Mouse (Mus musculus) inflammation-experienced regulatory T-cells, adult 6 months (primary cell): Measurements from ENCODE around the gene Prr3. TPM values are rescaled to one million over a fixed set of nuclear protein-coding genes. Genes with fewer than 3 reads are reported as not detected.
"Not testable (repeated sequence)": the region's sequence is repeated elsewhere in the genome, so short reads cannot be mapped to it uniquely, and the experiment has no call there.

Experiments used
- ATAC-seq: one replicate; pipeline ENCODE4 v1.8.0; 2017
- polyA plus RNA-seq, 3 experiments: library from polyadenylated mRNA; unstranded; fragments of 100-300 nt; shearing (Covaris generic); gene quantifications; one replicate each; pipeline ENCODE4 v1.2.1; 2017

The Prr3 gene
- polyA plus RNA-seq, 3 experiments from 2014 or later = 13.8 to 22.0 (median 19.8) TPM

GRCm38 (mm10) chr17:35998545-35999305, 18.7 kb upstream of the Prr3 start:
- ATAC-seq = no peak

- ATAC-seq = no peak
Observed at GRCm38 (mm10) chr17:35997713-35998510, 17.9 kb upstream of the Prr3 start.

GRCm38 (mm10) chr17:35996949-35997348, 16.9 kb upstream of the Prr3 start:
- ATAC-seq = peak; percentile 55

GRCm38 (mm10) chr17:35994879-35995240, 14.8 kb upstream of the Prr3 start:
- no peak for ATAC-seq

GRCm38 (mm10) chr17:35994175-35994878, 14.3 kb upstream of the Prr3 start:
- peak; percentile 18 for ATAC-seq

GRCm38 (mm10) chr17:35993675-35994074, 13.6 kb upstream of the Prr3 start:
- ATAC-seq = peak; percentile 62

GRCm38 (mm10) chr17:35991781-35992180, 11.7 kb upstream of the Prr3 start:
- ATAC-seq = no peak

- ATAC-seq = no peak
Observed at GRCm38 (mm10) chr17:35981776-35982175, 1.7 kb upstream of the Prr3 start.

- peak; percentile 6 for ATAC-seq
Observed at GRCm38 (mm10) chr17:35980363-35980754, 323 bp upstream of the Prr3 start.

GRCm38 (mm10) chr17:35978811-35979400, 1.1 kb downstream of the Prr3 start:
- ATAC-seq = peak; percentile 18

- no peak for ATAC-seq
Observed at GRCm38 (mm10) chr17:35972131-35972530, 7.9 kb downstream of the Prr3 start.

GRCm38 (mm10) chr17:35969418-35970389, 10.3 kb downstream of the Prr3 start, which contains the start of gene Abcf1:
Gene Abcf1 (minus strand): TSS chr17:35969761.
- peak; percentile 94 for ATAC-seq

- no peak for ATAC-seq
Observed at GRCm38 (mm10) chr17:35967621-35968020, 12.4 kb downstream of the Prr3 start.

- ATAC-seq = no peak
Observed at GRCm38 (mm10) chr17:35963279-35963678, 16.8 kb downstream of the Prr3 start.

GRCm38 (mm10) chr17:35958533-35959223, 21.4 kb downstream of the Prr3 start:
- no peak for ATAC-seq

- no peak for ATAC-seq
Observed at GRCm38 (mm10) chr17:35954665-35955064, 25.4 kb downstream of the Prr3 start.

- ATAC-seq = not testable (repeated sequence)
Observed at GRCm38 (mm10) chr17:35952559-35952958, 27.5 kb downstream of the Prr3 start.

- not testable (repeated sequence) for ATAC-seq
Observed at GRCm38 (mm10) chr17:35950946-35951345, 29.1 kb downstream of the Prr3 start.

GRCm38 (mm10) chr17:35939941-35940340, 40.1 kb downstream of the Prr3 start:
- no peak for ATAC-seq

- no peak for ATAC-seq
Observed at GRCm38 (mm10) chr17:35939108-35939507, 40.9 kb downstream of the Prr3 start.
